Mouse (Mus musculus) megakaryocyte-erythroid progenitor cell, adult 5-6 weeks (primary cell): ENCODE measurements around the gene Ankfy1. TPM values are rescaled to one million over a fixed set of nuclear protein-coding genes. Genes with fewer than 3 reads are reported as not detected.
"Not testable (repeated sequence)": the region's sequence is repeated elsewhere in the genome, so short reads cannot be mapped to it uniquely, and the experiment has no call there.

Source experiments
- ATAC-seq: replicated peaks from 2 replicates; pipeline ENCODE4 v1.8.0; 2016; ENCODE audit warnings: mild to moderate bottlenecking, inconsistent platforms; ENCODE audit not compliant: severe bottlenecking, poor library complexity, low FRiP score, low TSS enrichment
- total RNA-seq, 2 experiments: library from RNA; stranded (forward) in 1 of 2; stranded (reverse) in 1 of 2; fragments of 200-1000, 215-1000 nt in 1 of 2; fragments of >200 nt in 1 of 2; fragmentation: Nextera tagmentation in 1 of 2; gene quantifications; 2 replicates each; pipeline ENCODE4 v1.2.3; 2014 to 2017

Ankfy1 gene
- total RNA-seq, 2 experiments from 2014 or later: 27.7 to 28.9 TPM

GRCm38 (mm10) chr11:72705111-72705510 lies 15.3 kb downstream of the Ankfy1 start:
- ATAC-seq: not testable (repeated sequence)

GRCm38 (mm10) chr11:72712721-72713120 lies 22.9 kb downstream of the Ankfy1 start:
- ATAC-seq: no peak

- ATAC-seq: no peak
Observed at GRCm38 (mm10) chr11:72718161-72718560, 28.4 kb downstream of the Ankfy1 start.

GRCm38 (mm10) chr11:72723165-72723564 lies 33.4 kb downstream of the Ankfy1 start:
- ATAC-seq: no peak

- peak; percentile 73; the same call in 1 of the 2 replicates for ATAC-seq
Observed at GRCm38 (mm10) chr11:72723871-72724270, 34.1 kb downstream of the Ankfy1 start.

GRCm38 (mm10) chr11:72726023-72726422 lies 36.2 kb downstream of the Ankfy1 start:
- ATAC-seq: peak; percentile 57

GRCm38 (mm10) chr11:72733736-72734135 lies 43.9 kb downstream of the Ankfy1 start:
- ATAC-seq: no peak

- ATAC-seq: no peak
Observed at GRCm38 (mm10) chr11:72734840-72735518, 45.2 kb downstream of the Ankfy1 start.

GRCm38 (mm10) chr11:72735519-72735860 lies 45.7 kb downstream of the Ankfy1 start:
- ATAC-seq: no peak

- no peak for ATAC-seq
Observed at GRCm38 (mm10) chr11:72736320-72736719, 46.5 kb downstream of the Ankfy1 start.

GRCm38 (mm10) chr11:72737517-72737916 lies 47.7 kb downstream of the Ankfy1 start:
- ATAC-seq: not testable (repeated sequence)

- ATAC-seq: no peak
Observed at GRCm38 (mm10) chr11:72739048-72739447, 49.2 kb downstream of the Ankfy1 start.

GRCm38 (mm10) chr11:72751956-72752355 lies 62.1 kb downstream of the Ankfy1 start:
- ATAC-seq: no peak

- no peak for ATAC-seq
Observed at GRCm38 (mm10) chr11:72758316-72758715, 68.5 kb downstream of the Ankfy1 start.

GRCm38 (mm10) chr11:72759581-72759980 lies 69.8 kb downstream of the Ankfy1 start:
- ATAC-seq: no peak

- no peak for ATAC-seq
Observed at GRCm38 (mm10) chr11:72760781-72761180, 71.0 kb downstream of the Ankfy1 start.

- no peak for ATAC-seq
Observed at GRCm38 (mm10) chr11:72764270-72764669, 74.5 kb downstream of the Ankfy1 start.

GRCm38 (mm10) chr11:72767716-72768115 lies 77.9 kb downstream of the Ankfy1 start:
- no peak for ATAC-seq

GRCm38 (mm10) chr11:72769061-72769460 lies 79.3 kb downstream of the Ankfy1 start:
- ATAC-seq: no peak

GRCm38 (mm10) chr11:72770324-72770723 lies 80.5 kb downstream of the Ankfy1 start:
- no peak for ATAC-seq

GRCm38 (mm10) chr11:72770816-72771215 lies 81.0 kb downstream of the Ankfy1 start:
- no peak for ATAC-seq

GRCm38 (mm10) chr11:72771461-72771860 lies 81.7 kb downstream of the Ankfy1 start:
- no peak for ATAC-seq
